Mouse (Mus musculus) right cerebral cortex, postnatal 10 days (tissue): ENCODE measurements around the gene Stip1.
"Not testable (repeated sequence)": the region's sequence is repeated elsewhere in the genome, so short reads cannot be mapped to it uniquely, and the experiment has no call there.

Experiments used
- DNase-seq, 2 experiments: peaks; one replicate each; pipeline ENCODE4 v3.0.0; 2021; ENCODE audit warnings: low spot score in 2 of 2

Stip1 gene

DNA sequence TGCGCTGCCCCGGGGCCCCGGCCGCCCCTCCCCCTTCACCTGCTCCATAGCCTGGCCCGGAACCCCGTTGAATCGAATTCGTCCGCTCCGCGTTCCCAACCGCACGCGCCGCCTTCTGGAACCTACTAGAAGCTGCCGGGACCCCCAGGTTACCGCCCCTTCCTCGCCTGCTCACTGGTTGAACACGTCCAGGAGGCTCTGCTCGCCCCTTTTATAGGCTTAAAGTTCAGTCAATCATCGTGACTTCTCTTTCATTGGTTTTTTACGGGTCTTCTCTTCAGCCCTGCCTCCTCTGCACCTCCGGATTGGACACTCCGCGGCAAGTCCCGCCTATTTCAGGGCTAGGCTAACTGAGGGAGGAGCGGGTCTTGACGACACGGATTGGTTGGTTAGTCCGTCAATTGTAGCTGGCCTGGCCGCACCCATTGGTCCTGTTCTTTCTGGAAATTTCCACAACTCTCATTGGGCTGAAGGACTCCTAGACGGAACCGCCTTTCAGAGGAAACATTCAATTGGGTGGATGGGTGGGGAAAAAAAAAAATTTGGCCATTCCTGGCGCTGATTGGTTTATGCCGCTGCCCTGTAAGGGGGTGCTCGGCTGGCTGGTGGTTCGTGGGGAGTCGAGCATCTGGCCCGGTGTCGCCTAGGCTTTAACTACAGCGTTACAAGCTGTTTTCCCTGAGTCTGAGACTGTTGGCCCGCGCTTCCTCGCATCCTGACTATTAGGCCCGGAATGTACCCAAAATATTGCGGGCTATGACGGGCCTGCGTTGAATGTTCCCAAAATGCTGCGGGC is at the start of gene Stip1:
Gene Stip1, minus strand, starts transcription at position 127 of the 796 bp plus-strand sequence.
- DNase-seq: peak; percentile 100

- DNase-seq: peak in 1 of 2 experiments; percentile 59
Measured at GRCm38 (mm10) chr19:7089050-7089449, 49.3 kb upstream of the Stip1 start.

DNA sequence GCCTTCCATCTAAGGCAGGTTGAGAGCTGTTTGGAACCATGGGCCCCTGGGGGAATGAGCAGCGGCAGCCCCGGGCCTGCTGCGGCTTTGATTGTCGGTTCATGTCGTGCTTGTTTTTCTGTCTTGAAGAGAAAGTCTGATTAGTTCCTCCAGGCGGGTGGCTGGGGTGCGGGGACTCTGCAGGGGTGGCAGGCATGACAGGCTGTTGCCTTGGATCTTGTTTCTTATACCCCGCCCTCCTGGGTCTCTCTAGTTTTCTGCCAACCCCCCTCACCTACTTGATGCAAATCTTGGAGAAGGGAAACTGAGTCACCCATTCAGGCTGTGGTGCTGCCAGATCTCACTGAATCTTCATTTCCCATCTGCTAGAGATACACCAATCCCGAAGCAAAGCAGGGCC is 48.8 kb upstream of the Stip1 start:
- no peak for DNase-seq

GRCm38 (mm10) chr19:7084734-7085133 is 45.0 kb upstream of the Stip1 start:
- no peak for DNase-seq

DNA sequence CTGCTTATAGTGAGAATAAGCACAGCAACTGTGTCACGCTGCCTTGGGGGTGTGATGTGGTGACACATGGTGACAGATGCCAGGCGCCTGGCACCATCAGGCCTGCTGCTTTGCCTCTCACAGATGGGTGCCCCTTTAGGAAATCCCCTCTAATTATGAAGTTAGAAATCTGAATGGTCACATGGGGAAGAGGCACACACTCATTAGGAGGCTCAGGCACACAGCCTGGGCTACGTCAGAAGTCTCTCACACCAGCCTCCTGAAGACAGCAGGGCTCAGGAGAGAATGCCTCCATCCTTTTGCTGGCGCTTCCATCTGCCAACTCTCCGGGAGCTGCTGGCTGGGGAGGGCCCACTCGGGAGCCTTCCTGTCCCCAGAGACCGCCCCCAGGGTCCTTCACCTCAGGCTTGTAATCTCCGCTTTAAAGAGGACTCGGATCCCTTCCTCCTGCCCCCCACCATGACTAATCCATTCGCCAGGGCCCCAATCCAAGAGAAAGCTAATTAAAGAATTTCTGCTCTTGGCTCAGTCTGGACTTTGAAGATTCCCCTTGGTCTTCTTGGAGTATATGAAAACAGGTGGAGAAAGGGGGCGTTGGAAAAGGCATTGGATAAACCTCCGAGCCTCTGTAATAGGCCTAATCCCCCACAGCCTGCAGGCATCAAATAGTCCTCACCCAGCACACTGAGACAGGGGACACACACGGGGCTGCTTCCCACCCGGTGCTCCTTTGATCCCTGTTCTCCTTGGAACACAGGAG is 43.4 kb upstream of the Stip1 start:
- peak in 1 of 2 experiments; percentile 55 for DNase-seq

DNA sequence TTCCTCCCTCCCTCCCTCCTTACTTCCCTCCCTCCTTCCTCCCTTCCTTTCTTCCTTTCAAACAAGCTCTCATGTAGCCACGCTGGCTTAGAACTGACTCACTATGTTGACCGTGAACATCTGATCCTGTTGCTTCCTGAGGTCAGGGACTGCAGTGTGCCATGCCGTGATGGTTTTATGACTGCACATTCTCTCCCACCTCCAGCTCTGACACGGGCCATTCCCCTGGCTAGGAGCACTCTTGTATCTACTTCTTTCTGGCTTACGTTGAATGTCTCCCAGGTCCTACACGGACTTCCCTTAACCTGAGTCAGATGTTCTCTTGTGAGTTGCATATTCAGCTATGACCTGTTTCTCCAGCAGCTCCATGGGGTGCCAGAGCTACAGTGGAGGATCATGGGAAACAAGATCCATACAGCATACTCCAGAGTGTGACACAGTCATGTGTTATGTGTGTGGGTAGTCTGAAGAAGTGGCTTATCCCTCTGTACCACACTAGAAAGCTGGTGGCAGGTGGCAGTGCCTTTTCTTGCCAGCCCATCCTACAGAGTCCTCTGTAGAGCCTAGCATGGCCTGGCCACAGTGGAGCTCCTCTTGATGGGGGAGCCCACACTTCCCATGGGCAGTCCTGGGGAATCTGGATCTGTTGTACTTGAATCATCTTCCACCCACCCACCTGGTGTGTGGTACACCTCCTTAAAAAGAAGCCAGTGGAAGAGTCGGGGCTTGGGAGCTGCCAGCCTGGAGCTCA is 41.9 kb upstream of the Stip1 start:
- DNase-seq: no peak

- DNase-seq: no peak
Measured at GRCm38 (mm10) chr19:7078271-7078670, 38.5 kb upstream of the Stip1 start.

GRCm38 (mm10) chr19:7077666-7078065 is 37.9 kb upstream of the Stip1 start:
- no peak for DNase-seq

DNA sequence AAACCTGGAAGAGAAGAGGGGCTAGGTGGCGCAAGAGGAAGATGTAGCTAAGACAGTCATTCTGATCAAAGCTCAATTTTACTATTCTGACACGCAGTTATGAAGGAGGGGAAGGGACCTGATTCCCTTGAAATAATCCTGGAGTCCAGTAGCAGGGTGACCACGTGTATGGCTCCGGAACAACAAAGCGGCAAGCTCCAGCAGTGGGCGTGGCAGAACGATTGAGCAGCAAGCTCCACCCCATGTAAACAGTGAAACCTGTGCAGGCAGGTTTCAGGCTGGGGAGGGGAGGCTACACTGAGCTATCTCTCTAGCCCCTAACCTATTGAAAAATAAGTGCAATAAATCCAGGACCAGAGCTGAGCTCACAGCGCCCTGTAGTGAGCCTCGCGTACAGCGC is 35.6 kb upstream of the Stip1 start:
- DNase-seq: not testable (repeated sequence)

DNA sequence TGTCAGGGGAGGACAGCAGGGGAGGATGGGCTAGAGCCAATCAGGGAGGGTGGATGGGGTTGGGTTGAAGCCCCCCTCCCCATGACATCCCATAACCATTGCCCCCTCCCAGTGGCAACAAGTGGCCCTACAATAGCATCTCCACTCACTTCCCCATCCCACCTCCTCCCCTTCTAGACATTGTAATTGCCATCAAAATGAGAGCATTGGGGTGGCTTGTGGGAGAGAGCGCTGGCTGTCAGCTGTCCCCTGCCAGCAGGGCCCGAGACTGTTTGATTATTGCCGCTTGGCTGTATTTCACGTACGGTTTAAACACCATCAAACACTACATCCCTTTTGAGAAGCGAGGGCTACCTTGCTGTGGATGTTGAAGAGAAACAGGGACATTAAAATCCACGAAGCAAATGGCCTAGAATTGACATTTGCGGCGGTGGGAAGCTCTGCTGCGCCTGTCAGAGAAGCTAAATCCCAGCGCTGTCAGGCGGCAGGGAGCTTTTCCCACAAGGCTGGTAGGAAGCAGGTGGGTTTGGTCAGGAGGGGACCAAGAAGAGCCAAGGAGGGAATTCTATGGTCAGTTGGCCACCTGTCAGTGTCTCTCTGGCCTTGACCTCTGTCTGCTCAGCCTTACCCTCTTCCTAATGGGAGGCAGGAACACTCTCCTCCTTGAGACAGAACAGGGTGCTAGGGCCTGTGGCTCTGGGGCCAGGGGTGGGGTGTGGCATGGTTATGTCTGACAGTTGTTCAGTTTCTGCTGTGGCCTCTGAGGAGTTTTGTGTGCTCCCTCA is 34.4 kb upstream of the Stip1 start:
- no peak for DNase-seq

DNA sequence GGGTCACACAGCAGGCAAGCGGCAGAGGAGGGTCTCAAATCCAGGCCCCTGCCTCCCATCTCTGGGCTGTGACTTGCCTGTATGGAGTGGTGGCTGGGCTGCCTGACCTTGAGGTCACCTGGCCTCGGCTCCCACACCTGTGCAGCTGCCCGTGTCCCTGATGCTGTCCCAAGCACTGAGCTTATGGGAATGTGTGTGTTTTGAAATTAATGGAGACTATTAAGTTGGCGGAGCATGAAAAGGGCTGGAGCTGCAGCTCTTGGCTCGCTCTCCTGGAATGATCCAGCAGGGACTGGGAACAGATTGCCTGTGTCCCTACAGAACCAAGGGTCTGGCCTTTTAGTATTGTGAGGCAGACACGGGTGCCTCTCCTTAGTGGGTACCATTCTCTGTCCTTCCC is 32.5 kb upstream of the Stip1 start:
- DNase-seq: no peak

DNA sequence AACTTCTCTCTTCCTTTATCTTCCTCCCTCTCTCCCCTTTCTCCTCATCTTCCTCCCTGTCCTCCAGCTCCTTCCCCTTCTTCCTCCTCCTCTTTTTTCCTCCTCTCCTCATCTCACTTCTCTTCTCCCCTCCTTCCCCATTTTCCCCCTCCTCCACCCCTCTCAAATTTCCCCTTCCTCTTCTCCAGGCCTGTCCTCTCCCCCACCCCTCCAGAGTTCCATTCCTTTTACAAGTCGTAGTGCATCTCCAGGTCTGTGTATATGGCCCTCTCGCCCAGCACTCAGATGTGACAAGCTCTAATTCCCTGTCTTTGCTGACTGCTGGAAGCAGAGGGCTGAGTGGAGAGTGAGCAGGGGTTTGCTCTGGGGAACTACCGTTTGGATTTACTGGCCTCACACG is 31.0 kb upstream of the Stip1 start:
- DNase-seq: no peak

DNA sequence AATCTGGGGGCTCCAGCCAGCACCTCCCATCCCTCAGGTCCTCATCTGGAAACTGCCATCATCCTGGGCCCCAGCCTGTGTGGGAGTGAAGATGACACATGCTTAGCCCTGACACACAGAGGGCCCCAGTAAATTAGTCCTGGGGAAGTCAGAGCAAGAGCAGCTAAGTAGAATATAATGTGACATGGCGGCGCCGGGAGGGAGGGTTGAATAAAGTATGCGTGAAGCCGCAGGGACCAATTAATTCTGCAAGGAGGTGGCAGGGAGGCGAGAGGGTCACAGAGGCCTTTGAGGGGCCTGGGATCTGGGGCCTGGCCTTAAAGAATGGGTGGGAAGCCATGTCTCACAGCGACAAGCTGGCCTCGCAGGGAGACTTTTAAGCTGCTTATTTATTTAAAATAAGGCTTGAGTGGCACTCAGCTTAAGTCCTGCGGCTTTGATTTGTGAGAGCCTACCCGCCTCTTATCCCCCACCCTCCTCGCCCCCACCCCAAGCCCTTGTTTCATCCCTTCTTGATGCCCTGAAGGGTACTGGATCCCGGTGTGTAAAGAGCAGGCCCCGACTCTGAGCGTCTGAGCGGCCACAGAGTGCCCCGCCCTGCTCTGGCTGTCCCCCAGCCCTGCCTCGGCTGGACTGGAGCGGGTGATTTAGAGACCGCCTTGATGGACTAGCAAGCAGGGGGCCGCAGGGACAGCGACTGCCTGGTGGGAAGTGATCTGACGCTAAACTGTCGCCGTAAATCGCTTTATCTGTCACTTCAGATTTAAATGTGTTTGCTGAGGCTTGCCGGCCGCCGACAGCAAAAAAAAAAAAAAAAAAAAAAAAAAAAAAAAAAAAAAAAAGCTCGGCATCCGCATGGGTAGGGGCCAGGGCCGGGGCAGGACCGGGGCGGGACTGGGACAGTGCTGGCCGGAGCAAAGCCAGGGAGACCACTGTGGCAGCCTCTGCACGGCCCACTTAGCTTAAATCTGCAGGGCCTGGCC is 30.3 kb upstream of the Stip1 start:
- DNase-seq: no peak

DNA sequence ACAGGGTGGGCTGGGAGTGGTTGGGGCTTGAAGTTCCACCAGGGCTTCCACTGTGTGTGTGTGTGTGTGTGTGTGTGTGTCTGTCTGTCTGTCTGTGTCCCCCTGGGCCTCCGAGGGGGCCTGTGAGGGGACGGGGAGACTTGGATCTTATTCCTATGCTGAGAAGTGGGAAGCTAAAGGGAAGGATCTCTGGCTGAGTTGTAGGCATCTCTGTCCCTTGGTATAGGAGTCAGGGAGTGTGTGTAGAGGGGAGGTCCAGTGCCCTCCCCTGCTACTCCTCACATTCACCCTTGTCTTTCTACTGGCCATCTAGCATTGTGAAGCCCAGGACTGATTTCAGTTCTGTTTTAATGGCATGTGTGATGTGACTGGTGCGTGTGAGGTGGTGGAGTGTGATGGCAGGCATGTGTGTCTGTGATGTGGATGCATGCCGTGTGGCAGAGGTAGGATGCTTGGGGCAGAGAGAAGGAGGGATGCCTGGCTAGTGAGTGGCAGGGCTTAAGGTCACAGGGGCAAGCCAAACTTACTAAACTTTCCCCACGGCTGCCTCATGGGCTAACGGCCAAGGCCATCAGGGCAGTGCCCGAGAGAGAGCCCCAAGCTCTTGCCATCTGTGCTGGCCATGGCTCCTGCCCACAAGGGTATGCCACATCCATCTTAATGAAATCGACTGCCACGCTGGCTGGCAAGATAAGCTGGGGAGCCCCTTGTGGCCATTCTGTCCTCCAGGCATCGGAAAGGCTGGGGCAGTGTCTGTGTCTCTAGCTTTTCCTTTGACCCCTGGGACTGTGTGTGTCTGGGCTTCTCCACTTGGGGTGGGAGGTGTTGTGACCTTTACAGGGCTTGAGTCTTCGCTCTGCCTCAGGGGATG is 29.1 kb upstream of the Stip1 start:
- DNase-seq: peak in 1 of 2 experiments; percentile 61

DNA sequence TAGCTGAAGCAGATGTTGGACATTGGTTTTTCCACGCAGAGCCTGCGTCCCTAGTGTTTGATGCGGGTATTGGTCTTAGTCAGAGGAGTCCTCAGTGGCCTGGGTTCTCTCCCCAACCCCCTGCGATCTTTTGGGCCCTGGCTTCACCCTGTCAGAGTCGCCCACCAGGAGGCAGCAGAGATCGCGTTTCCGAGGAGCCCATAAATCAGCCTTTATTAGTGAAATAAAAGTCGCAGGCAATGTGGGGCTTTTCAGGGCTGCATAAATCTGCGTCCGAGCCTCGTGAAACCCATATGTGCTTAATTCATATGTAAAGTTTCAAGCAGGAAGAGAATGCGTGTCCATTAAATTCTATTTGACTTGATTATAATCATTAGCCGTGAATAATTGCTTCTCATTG is 28.4 kb upstream of the Stip1 start:
- peak; percentile 74 to 88 for DNase-seq

DNA sequence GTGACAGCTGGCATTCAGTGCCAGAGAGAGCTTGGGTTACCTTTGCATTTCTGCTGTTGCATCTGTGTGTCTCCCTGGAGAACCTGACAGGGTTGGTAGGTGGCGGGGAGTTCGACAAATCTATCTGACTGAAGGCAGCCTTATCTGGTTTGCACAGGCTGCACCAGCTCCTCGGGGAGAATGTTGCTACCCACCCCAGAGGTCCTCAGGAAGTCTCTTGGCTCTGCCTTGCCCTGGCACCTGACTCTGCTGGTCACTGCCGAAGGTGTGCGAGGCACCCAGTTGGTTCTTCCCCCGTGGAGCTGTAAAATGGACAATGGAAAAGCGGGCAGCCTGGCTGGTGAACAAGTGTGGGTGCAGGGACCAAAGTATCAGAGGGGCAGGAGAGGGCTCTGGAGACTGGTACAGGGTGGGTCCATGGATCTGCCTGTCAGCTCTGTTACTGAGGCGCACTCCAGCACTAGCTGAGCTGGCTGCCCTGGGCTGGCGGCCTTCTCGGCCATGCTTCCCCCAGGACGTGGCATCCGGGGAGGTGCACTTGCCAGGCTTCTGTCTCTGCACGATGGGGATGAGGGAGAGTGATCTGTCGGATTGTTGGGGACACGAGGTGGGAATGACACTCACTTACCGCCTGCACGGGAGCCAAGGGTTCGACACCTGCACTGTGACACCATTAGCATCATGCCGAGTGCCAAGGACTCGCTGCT is 27.7 kb upstream of the Stip1 start:
- DNase-seq: no peak

GRCm38 (mm10) chr19:7066828-7067342 is 27.1 kb upstream of the Stip1 start:
- no peak for DNase-seq

DNA sequence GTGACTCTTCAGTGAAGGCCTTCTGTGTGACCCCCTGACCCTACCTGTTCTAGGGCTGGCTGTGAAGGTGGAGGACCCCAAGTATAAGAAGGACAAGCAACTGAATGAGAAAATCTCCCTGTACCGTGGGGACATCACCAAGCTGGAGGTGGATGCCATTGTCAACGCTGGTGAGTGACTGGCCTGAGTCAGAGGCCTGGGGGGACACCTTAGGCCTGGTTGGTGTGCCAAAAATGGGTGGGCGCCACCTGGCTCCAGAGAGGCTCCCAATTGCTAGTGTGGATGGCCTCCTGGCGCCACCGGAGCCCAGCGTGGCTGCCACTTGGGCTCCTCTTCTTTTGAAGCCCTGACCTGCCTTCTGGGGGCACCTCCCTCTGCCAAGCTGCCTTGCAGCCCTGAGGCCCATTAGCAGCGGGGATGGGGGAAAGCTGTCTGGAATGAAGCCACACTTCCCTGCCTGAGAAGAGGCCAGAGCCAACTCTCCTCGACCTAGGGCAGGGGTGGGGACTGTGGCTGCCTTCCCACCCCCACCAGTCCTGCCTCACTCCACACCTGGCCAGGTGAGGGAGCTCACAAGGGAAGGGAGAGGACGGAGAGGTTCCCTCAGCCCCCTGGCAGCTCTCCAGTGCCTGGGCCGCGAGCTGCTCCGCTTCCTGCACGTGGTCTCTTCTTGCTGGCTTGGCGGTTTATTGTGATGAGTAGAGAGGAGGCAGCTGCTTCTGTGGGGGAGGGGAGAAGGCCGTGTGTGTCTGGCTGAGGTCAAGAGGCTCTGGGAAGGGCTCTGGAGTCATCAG is 26.5 kb upstream of the Stip1 start:
- DNase-seq: peak; percentile 64 to 69
